Mouse (Mus musculus): ENCODE results near the gene Gm21981. TPM values are rescaled to one million over a fixed set of nuclear protein-coding genes. Genes with fewer than 3 reads are reported as not detected.

The Gm21981 gene
- polyA plus RNA-seq (2012; rRNA removed), result 2.0 and 2.6 TPM in 2 replicates

GRCm38 (mm10) chr17:47694442-47694502, at the start of gene Gm21981:
Gm21981 (minus strand) TSS chr17:47694455.

GRCm38 (mm10) chr17:47736856-47737255, 42.6 kb upstream of the Gm21981 start, which contains the start of gene Tfeb:
Tfeb (plus strand) TSS chr17:47737030.

DNA sequence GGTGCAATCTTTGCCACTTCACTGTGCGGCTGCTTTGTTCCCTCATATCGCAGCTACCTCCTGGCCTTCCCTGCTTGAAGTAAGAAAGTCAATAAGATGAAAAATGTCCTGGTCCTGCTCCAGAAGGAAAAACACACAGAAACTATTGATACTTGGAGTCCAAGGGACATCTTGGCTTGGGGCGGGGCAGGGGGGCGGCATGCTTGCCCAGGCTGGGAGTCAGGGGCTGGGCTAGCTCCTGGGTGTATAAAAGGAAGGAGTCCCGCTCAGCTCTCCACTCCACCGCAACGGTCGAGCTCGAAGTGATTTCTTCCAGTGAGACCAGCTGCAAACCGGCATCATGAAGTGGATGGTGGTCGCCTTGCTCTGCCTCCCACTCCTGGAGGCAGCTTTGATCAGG, 32.3 kb upstream of the Gm21981 start, which contains the start of gene Pgc:
Gene Pgc (plus strand): TSS at position 277 of the 400 bp plus-strand sequence.

GRCm38 (mm10) chr17:47694503-47695336, 465 bp upstream of the Gm21981 start, which contains the start of gene Prickle4:
Prickle4 (minus strand) TSS chr17:47694736.

GRCm38 (mm10) chr17:47688608-47689575, 5.4 kb downstream of the Gm21981 start, which contains the start of gene Frs3:
Frs3 (plus strand) TSS chr17:47689030.

GRCm38 (mm10) chr17:47688344-47688607, 6.0 kb downstream of the Gm21981 start, which contains the start of gene Tomm6:
Tomm6 (minus strand) TSS chr17:47688386.

Other genes starting within 250 kb of the Gm21981 start
- gene Taf8, start 192.2 kb downstream of the Gm21981 start, polyA plus RNA-seq (2012; rRNA removed), result 23.3 and 34.2 TPM in 2 replicates
- 161 and 193 TPM in 2 replicates for gene Ccnd3, start 189.4 kb downstream of the Gm21981 start, polyA plus RNA-seq (2012; rRNA removed)
- gene Bysl, start 83.0 kb downstream of the Gm21981 start, polyA plus RNA-seq (2012; rRNA removed), result 11.1 and 13.3 TPM in 2 replicates
- gene Med20, start 82.9 kb downstream of the Gm21981 start, polyA plus RNA-seq (2012; rRNA removed), result 23.6 and 26.8 TPM in 2 replicates
- 3.6 and 4.8 TPM in 2 replicates for gene Gm20517, start 82.9 kb downstream of the Gm21981 start, polyA plus RNA-seq (2012; rRNA removed)
- 6.9 and 7.4 TPM in 2 replicates for gene Usp49, start 63.8 kb downstream of the Gm21981 start, polyA plus RNA-seq (2012; rRNA removed)
- gene Tomm6, start 6.1 kb downstream of the Gm21981 start, polyA plus RNA-seq (2012; rRNA removed), result 63.6 and 92.2 TPM in 2 replicates
- gene Frs3, start 5.4 kb downstream of the Gm21981 start, polyA plus RNA-seq (2012; rRNA removed), result 32.2 and 34.0 TPM in 2 replicates
- 3.2 and 7.1 TPM in 2 replicates for gene Prickle4, start 281 bp upstream of the Gm21981 start, polyA plus RNA-seq (2012; rRNA removed)
- gene Pgc, start 32.4 kb upstream of the Gm21981 start, polyA plus RNA-seq (2012; rRNA removed), result 3.9 and 23.2 TPM in 2 replicates
- gene Tfeb, start 42.6 kb upstream of the Gm21981 start, polyA plus RNA-seq (2012; rRNA removed), result 48.5 and 55.0 TPM in 2 replicates
- 230 and 241 TPM in 2 replicates for gene Mdfi, start 140.2 kb upstream of the Gm21981 start, polyA plus RNA-seq (2012; rRNA removed)
- gene Foxp4, start 230.2 kb upstream of the Gm21981 start, polyA plus RNA-seq (2012; rRNA removed), result 164 and 199 TPM in 2 replicates